Mouse (Mus musculus) liver, embryonic 14.5 days (tissue): Measurements from ENCODE around the gene Xbp1.

Experiments used
- CTCF ChIP-seq: IDR thresholded peaks from 2 replicates; pipeline ENCODE4 v1.5.1; 2016; ENCODE audit warnings: antibody characterized with exemption, low read depth, control low read depth
- EP300 ChIP-seq: IDR thresholded peaks from 2 replicates; pipeline ENCODE4 v1.6.1; 2016; ENCODE audit warnings: antibody characterized with exemption, low read depth

GRCm38 (mm10) chr11:5562625-5563268 lies 42.3 kb downstream of the Xbp1 start:
- 0 out of 2 replicates have a peak, but pooled peaks have one; percentile 24 for TF ChIP-seq CTCF
- TF ChIP-seq EP300, result no peak
